Mouse (Mus musculus): ENCODE data around the gene Lypd4.

DNA sequence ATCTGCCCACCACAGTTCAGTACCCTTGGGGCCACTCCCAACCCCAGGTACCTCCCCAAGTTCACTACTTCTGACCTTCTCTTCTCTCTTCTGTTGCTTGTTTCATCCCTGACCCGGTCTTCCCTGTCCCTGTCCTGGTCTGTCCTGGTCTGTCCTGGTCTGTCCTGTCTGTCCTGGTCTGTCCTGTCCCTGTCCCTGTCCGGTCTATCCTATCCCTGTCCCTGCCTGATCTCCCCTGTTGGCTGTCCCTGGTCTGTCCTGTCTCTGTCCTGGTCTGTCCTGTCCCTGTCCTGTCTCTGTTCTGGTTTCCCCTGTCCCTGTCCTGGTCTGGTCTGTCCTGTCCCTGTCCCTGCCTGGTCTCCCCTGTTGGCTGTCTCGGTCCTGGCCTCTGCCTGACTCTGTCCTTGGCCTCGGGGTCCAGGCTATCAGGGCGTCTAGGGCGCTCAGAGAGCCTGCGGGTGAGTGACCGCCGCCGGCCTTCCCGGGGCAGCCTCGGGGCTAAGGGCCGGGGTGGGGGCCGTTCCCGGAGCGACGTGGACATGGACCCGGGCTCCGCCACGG, 49.1 kb upstream of the Lypd4 start:
- TF ChIP-seq CTCF (IDR thresholded peaks at IDR 0.05; ENCODE audit: borderline replicate concordance, extremely low read depth, insufficient read depth, insufficient read length) = no peak
- TF ChIP-seq POLR2A (IDR thresholded peaks at IDR 0.05; ENCODE audit: borderline replicate concordance, extremely low read depth, insufficient read depth, insufficient read length, poor library complexity, severe bottlenecking) = no peak
